ENCODE assay signal across 8 mouse cellular contexts in the genomic region with DNA sequence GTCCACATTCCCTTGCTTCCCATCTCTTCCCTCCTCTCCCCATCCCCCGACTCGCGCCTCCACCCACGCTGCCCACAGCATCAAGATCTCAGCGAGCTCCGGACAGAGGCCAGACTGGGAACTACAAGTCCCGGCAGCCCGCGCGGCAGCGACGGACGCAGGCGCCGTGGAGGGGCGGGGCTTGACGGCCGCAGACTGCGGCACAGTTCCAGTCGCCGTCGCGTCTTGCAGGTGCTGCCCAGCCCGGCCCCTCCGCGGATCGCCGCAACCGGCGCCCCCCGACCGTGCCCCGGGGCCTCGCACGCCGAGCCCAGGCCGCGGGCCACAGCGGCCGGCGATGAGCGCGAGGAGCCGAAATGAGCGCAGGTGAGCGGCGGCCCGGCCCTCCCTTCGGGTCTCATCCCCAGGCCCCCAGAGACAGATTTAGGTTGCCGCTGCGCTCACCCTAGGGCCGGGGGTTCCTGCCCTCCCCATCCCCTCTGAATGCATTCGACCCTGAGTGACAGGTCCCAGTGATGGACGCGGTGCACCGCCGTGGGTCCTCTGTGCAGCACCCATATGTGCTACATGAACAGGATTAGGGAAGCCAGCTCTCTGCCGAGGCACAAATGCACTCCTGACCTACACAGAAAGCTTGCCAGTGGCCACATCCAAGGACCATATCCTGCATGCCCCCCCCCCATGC. TPM values are rescaled to one million over a fixed set of nuclear protein-coding genes. Genes with fewer than 3 reads are reported as not detected.
DNase-seq lines count a peak whose midpoint lies in the region; ATAC-seq and TF ChIP-seq lines count a peak whose summit lies in the region.

A gene (plus strand): TSS at position 163 of the 685 bp plus-strand sequence.

- peak within 1 kb of the TSS; percentile 90 for H3K4me2 ChIP-seq in CH12.LX (ENCODE audit: insufficient read depth, low read depth, poor library complexity, severe bottlenecking)
- H3K4me2 ChIP-seq in forebrain, embryonic 13.5 days = peak within 1 kb of the TSS; percentile 82
- H3K4me2 ChIP-seq in liver, postnatal 0 days (ENCODE audit: low read depth, low read length) = peak within 1 kb of the TSS; percentile 96
- peak within 1 kb of the TSS; percentile 90 for H3K4me2 ChIP-seq in neural tube, embryonic 14.5 days (ENCODE audit: low read depth, low read length)

- peak; percentile 69 for DNase-seq in CH12.LX (ENCODE audit: extremely low read depth)
- DNase-seq in c-Kit-positive CD71-positive TER-119-positive erythroid progenitor cells, embryonic 14.5 days (ENCODE audit: low spot score) = peak; percentile 72
- DNase-seq in heart, postnatal 10 days = peak; percentile 93 to 94
- peak; percentile 47 for DNase-seq in large intestine, adult 2 months (ENCODE audit: low read depth, low spot score)
- peak; percentile 92 for DNase-seq in liver, postnatal 0 days
- DNase-seq in testis, postnatal 10 days (ENCODE audit: low spot score) = peak; percentile 96

- peak; percentile 92 for ATAC-seq in forebrain, embryonic 13.5 days
- ATAC-seq in liver, postnatal 0 days = peak; percentile 72
- ATAC-seq in neural tube, embryonic 14.5 days (ENCODE audit: low read depth) = peak; percentile 91

- H3K79me2 ChIP-seq in CH12.LX (replicated peaks; ENCODE audit: control insufficient read depth, extremely low read depth, insufficient read depth, poor library complexity, severe bottlenecking) = peaks cover 5% of the 10 kb centered on the region; the same call in 1 of the 2 replicates

- dilution Hi-C loops in CH12.LX (cut with MboI; ENCODE audit: extremely low pct_ligation_motif_present, extremely low pct_unique_long_range_greater_than_20kb, low sequenced_read_pairs) = no loop called here

- no peak for TF ChIP-seq CTCF in CH12.LX (conservative IDR thresholded peaks at IDR 0.05 in 1 of 2, IDR thresholded peaks at IDR 0.05 in 1 of 2; ENCODE audit: low read depth in 2 of 2, low read length in 2 of 2)
- no peak; the same call in 1 of the 2 replicates for TF ChIP-seq CTCF in liver, postnatal 0 days (IDR thresholded peaks at IDR 0.05; ENCODE audit: low read depth)

- no peak within 1 kb of the TSS for H3K27ac ChIP-seq in CH12.LX (ENCODE audit: insufficient read depth, low read depth)
- peak within 1 kb of the TSS; percentile 68 for H3K27ac ChIP-seq in forebrain, embryonic 13.5 days
- H3K27ac ChIP-seq in liver, postnatal 0 days (ENCODE audit: low read depth) = peak within 1 kb of the TSS; percentile 81
- H3K27ac ChIP-seq in neural tube, embryonic 14.5 days (ENCODE audit: low read depth, low read length) = peak within 1 kb of the TSS; percentile 89

- peak within 1 kb of the TSS; percentile 69 to 91 (median 82) for H3K4me3 ChIP-seq in CH12.LX (replicated peaks in 1 of 3; ENCODE audit: low read depth in 2 of 3, low read length in 2 of 3, poor library complexity in 1 of 3)
- peak within 1 kb of the TSS; percentile 85 for H3K4me3 ChIP-seq in forebrain, embryonic 13.5 days
- H3K4me3 ChIP-seq in liver, postnatal 0 days (ENCODE audit: low read depth, low read length) = peak within 1 kb of the TSS; percentile 81
- H3K4me3 ChIP-seq in neural tube, embryonic 14.5 days (ENCODE audit: low read depth, low read length) = peak within 1 kb of the TSS; percentile 92

- peak; percentile 64; the same call in 1 of the 2 replicates for TF ChIP-seq POLR2A in CH12.LX (IDR thresholded peaks at IDR 0.05; ENCODE audit: low read depth, low read length)

- H3K27me3 ChIP-seq in CH12.LX (replicated peaks) = peaks cover 3% of the 10 kb centered on the region
- H3K27me3 ChIP-seq in forebrain, embryonic 13.5 days = no peaks in the 10 kb centered on the region
- no peaks in the 10 kb centered on the region for H3K27me3 ChIP-seq in liver, postnatal 0 days (ENCODE audit: insufficient read depth, low read length)
- no peaks in the 10 kb centered on the region for H3K27me3 ChIP-seq in neural tube, embryonic 14.5 days (ENCODE audit: control insufficient read depth, insufficient read depth, low read length)

- peaks cover under 1 to 25% of the 10 kb centered on the region in 2 experiments for H3K36me3 ChIP-seq in CH12.LX (replicated peaks in 1 of 2; ENCODE audit: control insufficient read depth in 1 of 2, insufficient read depth in 1 of 2, low read length in 1 of 2)
- H3K36me3 ChIP-seq in forebrain, embryonic 13.5 days (ENCODE audit: poor library complexity, severe bottlenecking) = peaks cover 15% of the 10 kb centered on the region; the same call in 1 of the 2 replicates
- no peaks in the 10 kb centered on the region for H3K36me3 ChIP-seq in liver, postnatal 0 days (replicated peaks; ENCODE audit: insufficient read depth, low read length)
- H3K36me3 ChIP-seq in neural tube, embryonic 14.5 days (ENCODE audit: control insufficient read depth, insufficient read depth, low read length) = no peaks in the 10 kb centered on the region; the same call in 1 of the 2 replicates

- peak within 1 kb of the TSS; percentile 57 for H3K9ac ChIP-seq in CH12.LX (ENCODE audit: insufficient read depth, low read depth)
- peak within 1 kb of the TSS; percentile 97 for H3K9ac ChIP-seq in forebrain, embryonic 13.5 days
- peak within 1 kb of the TSS; percentile 80 for H3K9ac ChIP-seq in liver, postnatal 0 days (replicated peaks)
- H3K9ac ChIP-seq in neural tube, embryonic 14.5 days (replicated peaks; ENCODE audit: low read depth, low read length) = peak within 1 kb of the TSS; percentile 92

- no peak for TF ChIP-seq EP300 in CH12.LX (IDR thresholded peaks at IDR 0.05; ENCODE audit: low read length)
- no peak for TF ChIP-seq EP300 in liver, postnatal 0 days (IDR thresholded peaks at IDR 0.05; ENCODE audit: low read depth)

- H3K9me3 ChIP-seq in CH12.LX (replicated peaks; ENCODE audit: low read length) = peaks cover 8% of the 10 kb centered on the region
- no peaks in the 10 kb centered on the region for H3K9me3 ChIP-seq in forebrain, embryonic 13.5 days (replicated peaks)
- no peaks in the 10 kb centered on the region for H3K9me3 ChIP-seq in liver, postnatal 0 days (ENCODE audit: low read length)
- H3K9me3 ChIP-seq in neural tube, embryonic 14.5 days (ENCODE audit: control insufficient read depth, low read length) = no peaks in the 10 kb centered on the region

- intact Hi-C loops in heart, postnatal 10 days (cut with DNase I) = loop anchor here (1.0 kb wide), 2 partner anchors 24 to 34 kb away; no protein-coding TSS in a partner anchor

- in situ Hi-C loops in CH12.LX (cut with MboI; ENCODE audit: low pct_ligation_motif_present, low pct_unique_long_range_greater_than_20kb, low sequenced_read_pairs) = no loop called here

- under 1% methylated on average over 58 of the region's 58 CpGs for WGBS in forebrain, embryonic 13.5 days
- WGBS in large intestine, adult 2 months = 1% methylated on average over 58 of the region's 58 CpGs
- WGBS in liver, postnatal 0 days (ENCODE audit: insufficient replicate concordance) = under 1% methylated on average over 52 of the region's 58 CpGs
- WGBS in neural tube, embryonic 14.5 days = under 1% methylated on average over 52 of the region's 58 CpGs

- H3K4me1 ChIP-seq in CH12.LX (ENCODE audit: control insufficient read depth in 1 of 2, insufficient read depth in 2 of 2) = peaks cover 24 to 63% of the 10 kb centered on the region in 2 experiments
- peaks cover 41% of the 10 kb centered on the region for H3K4me1 ChIP-seq in forebrain, embryonic 13.5 days
- H3K4me1 ChIP-seq in liver, postnatal 0 days (ENCODE audit: insufficient read depth) = peaks cover 38% of the 10 kb centered on the region
- peaks cover 27% of the 10 kb centered on the region for H3K4me1 ChIP-seq in neural tube, embryonic 14.5 days (ENCODE audit: control insufficient read depth, insufficient read depth, low read length)

- no peak for TF ChIP-seq RAD21 in CH12.LX (IDR thresholded peaks at IDR 0.05; ENCODE audit: low read depth, low read length)

TF ChIP-seq in CH12.LX, 34 proteins besides CTCF, POLR2A, EP300 and RAD21:
- TF ChIP-seq MXI1 (IDR thresholded peaks at IDR 0.05; ENCODE audit: low read depth, low read length) (peak; percentile 83), ELF1 (IDR thresholded peaks at IDR 0.05; ENCODE audit: low read depth, low read length) (peak; percentile 56; the same call in 1 of the 2 replicates), JUND (conservative IDR thresholded peaks at IDR 0.05; ENCODE audit: low read depth, low read length) (no peak), CHD2 (IDR thresholded peaks at IDR 0.05; ENCODE audit: low read length) (no peak), BHLHE40 (IDR thresholded peaks at IDR 0.05; ENCODE audit: low read depth, low read length) (peak; percentile 23; the same call in 1 of the 2 replicates), GABPA (IDR thresholded peaks at IDR 0.05; ENCODE audit: insufficient replicate concordance, low read depth, low read length) (peak; percentile 64; the same call in 1 of the 2 replicates), MAZ (IDR thresholded peaks at IDR 0.05; ENCODE audit: low read depth, low read length) (no peak), E2F4 (IDR thresholded peaks at IDR 0.05; ENCODE audit: insufficient replicate concordance, low read depth, low read length) (no peak), RCOR1 (conservative IDR thresholded peaks at IDR 0.05; ENCODE audit: low read depth, low read length) (no peak), IRF4 (IDR thresholded peaks at IDR 0.05; ENCODE audit: low read depth, low read length) (no peak), NELFE (IDR thresholded peaks at IDR 0.05; ENCODE audit: low read depth, low read length) (peak; percentile 56; the same call in 1 of the 2 replicates), ZMIZ1 (IDR thresholded peaks at IDR 0.05; ENCODE audit: low read depth, low read length) (no peak), CHD1 (IDR thresholded peaks at IDR 0.05; ENCODE audit: low read depth, low read length) (no peak), TCF12 (IDR thresholded peaks at IDR 0.05; ENCODE audit: low read depth, low read length) (peak; percentile 68; the same call in 1 of the 2 replicates), NRF1 (IDR thresholded peaks at IDR 0.05; ENCODE audit: low read depth, low read length) (peak; percentile 88), KAT2A (IDR thresholded peaks at IDR 0.05; ENCODE audit: insufficient replicate concordance, low read length) (peak; percentile 92; the same call in 1 of the 2 replicates), HCFC1 (IDR thresholded peaks at IDR 0.05; ENCODE audit: low read depth, low read length) (peak; percentile 97)

RNA-seq across cellular contexts. Expression of the gene that starts here (rescaled TPM):
- total RNA-seq in CH12.LX (2012; rRNA removed) = 47.6 and 48.5 TPM in 2 replicates
- total RNA-seq in CH12.LX (2014; rRNA removed) = 22.2 and 24.8 TPM in 2 replicates
- polyA plus RNA-seq in CH12.LX (2012; ENCODE audit: insufficient read length, low read depth) = 44.2 and 54.7 TPM in 2 replicates
- polyA plus RNA-seq in forebrain, embryonic 13.5 days (2015; fragmentation: Nextera tagmentation; extraction: Ambion mirVana) = 76.9 and 85.9 TPM in 2 replicates
- total RNA-seq in heart, postnatal 10 days (2021) = 10 to 100 TPM; 20.0 to 24.7 TPM
- 31.7 and 40.0 TPM in 2 replicates for polyA plus RNA-seq in large intestine, adult 2 months (2012; rRNA removed)
- 13.2 and 15.8 TPM in 2 replicates for polyA plus RNA-seq in liver, postnatal 0 days (2015; fragmentation: Nextera tagmentation; extraction: Ambion mirVana)
- polyA plus RNA-seq in neural tube, embryonic 14.5 days (2014; fragmentation: Nextera tagmentation; extraction: Ambion mirVana) = 155 and 160 TPM in 2 replicates
